Mouse (Mus musculus) myocyte (in vitro differentiated cells): ENCODE measurements around the gene Defb29.

Source experiments
- CEBPB ChIP-seq: IDR thresholded peaks from 2 replicates; pipeline ENCODE4 v1.6.1; 2011; ENCODE audit warnings: mild to moderate bottlenecking, moderate library complexity; ENCODE audit not compliant: poor library complexity, insufficient read depth, severe bottlenecking
- MAX ChIP-seq: IDR thresholded peaks from one replicate; pipeline ENCODE4 v1.6.1; 2011; ENCODE audit warnings: low read depth, mild to moderate bottlenecking, control low read depth
- MYOD1 ChIP-seq, 3 experiments: IDR thresholded peaks; one replicate each; pipeline ENCODE4 v1.6.1; 2011; ENCODE audit warnings: control low read depth in 2 of 3, low read depth in 2 of 3, mild to moderate bottlenecking in 2 of 3, moderate library complexity in 1 of 3; ENCODE audit not compliant: insufficient read length in 2 of 3, control insufficient read depth in 1 of 3
- MYOG ChIP-seq, 3 experiments: IDR thresholded peaks; one replicate each; pipeline ENCODE4 v1.6.1; 2011; ENCODE audit warnings: control low read depth in 2 of 3, low read depth in 2 of 3, mild to moderate bottlenecking in 2 of 3; ENCODE audit not compliant: insufficient read length in 2 of 3, control insufficient read depth in 1 of 3, insufficient read depth in 1 of 3
- POLR2A ChIP-seq: IDR thresholded peaks from one replicate; pipeline ENCODE4 v1.6.1; 2011; ENCODE audit warnings: low read depth, mild to moderate bottlenecking, control low read depth, moderate library complexity; ENCODE audit not compliant: insufficient read length
- TCF12 ChIP-seq: IDR thresholded peaks from one replicate; pipeline ENCODE4 v1.6.1; 2011; ENCODE audit warnings: mild to moderate bottlenecking, control low read depth; ENCODE audit not compliant: poor library complexity, insufficient read depth, severe bottlenecking
- USF1 ChIP-seq: IDR thresholded peaks from one replicate; pipeline ENCODE4 v1.6.1; 2011; ENCODE audit warnings: low read depth, mild to moderate bottlenecking, control low read depth, moderate library complexity

DNA sequence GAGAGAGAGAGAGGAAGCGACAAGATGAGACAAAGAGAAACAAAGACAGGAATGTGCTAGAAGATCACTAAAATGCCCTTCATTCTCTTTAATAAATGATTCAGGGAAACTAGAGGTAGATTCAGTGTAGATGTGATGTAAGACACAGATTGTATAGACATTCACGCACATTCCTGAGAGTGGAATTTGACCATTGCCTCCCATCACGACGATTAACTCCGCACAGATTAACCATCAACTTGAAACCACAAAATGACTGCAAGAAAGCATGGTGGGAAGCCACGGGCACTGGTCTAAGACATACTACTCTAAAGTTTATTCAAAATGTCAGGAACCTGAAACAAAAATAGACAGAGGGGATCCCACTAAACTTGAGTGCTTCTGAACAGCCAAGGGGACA, 30.4 kb upstream of the Defb29 start:
- TF ChIP-seq POLR2A (no peak), MAX (no peak), MYOG (IDR thresholded peaks at IDR 0.05; ENCODE audit: control insufficient read depth in 1 of 3, insufficient read depth in 1 of 3, insufficient read length in 2 of 3, low read depth in 2 of 3) (no peak), USF1 (no peak), MYOD1 (IDR thresholded peaks at IDR 0.05; ENCODE audit: control insufficient read depth in 1 of 3, insufficient read length in 2 of 3, low read depth in 2 of 3) (no peak), TCF12 (no peak), CEBPB (no peak)
